ENCODE assay signal across 18 mouse cellular contexts in genomic region chr19:44544372-44544771, GRCm38 (mm10). TPM values are rescaled to one million over a fixed set of nuclear protein-coding genes. Genes with fewer than 3 reads are reported as not detected.
DNase-seq lines count a peak whose midpoint lies in the region; ATAC-seq lines count a peak whose summit lies in the region.
"Had no signal": no experiment of that assay in that cellular context is flagged by ENCODE, and none has a peak within 500 bp of the region (broad histone marks: within the 10 kb centered on the region; RNA-seq: fewer than 3 reads in every experiment).

No protein-coding gene starts in this region.

- H3K4me3 ChIP-seq in heart, embryonic 11.5 days (ENCODE audit: low read depth, low read length): no peak overlapping the region
- H3K4me3 ChIP-seq in liver, embryonic 11.5 days (ENCODE audit: low read depth, low read length): no peak overlapping the region
- H3K4me3 ChIP-seq in limb, embryonic 13.5 days: no peak overlapping the region
- no peak overlapping the region for H3K4me3 ChIP-seq in neural tube, embryonic 15.5 days (replicated peaks)

- H3K27ac ChIP-seq in heart, embryonic 11.5 days (ENCODE audit: low read depth, low read length): no peak overlapping the region
- H3K27ac ChIP-seq in liver, embryonic 11.5 days (ENCODE audit: low read depth, low read length): no peak overlapping the region
- H3K27ac ChIP-seq in limb, embryonic 13.5 days: no peak overlapping the region
- no peak overlapping the region for H3K27ac ChIP-seq in neural tube, embryonic 15.5 days (replicated peaks)

- no peak for DNase-seq in heart, postnatal 14 days
- DNase-seq in liver, embryonic 11.5 days (ENCODE audit: low spot score): no peak
- no peak for DNase-seq in liver
- no peak for DNase-seq in testis, postnatal 14 days (ENCODE audit: low spot score)

- no peak for ATAC-seq in heart, embryonic 11.5 days (replicated peaks; ENCODE audit: insufficient number of reproducible peaks, low FRiP score, low TSS enrichment)
- no peak for ATAC-seq in liver, embryonic 11.5 days (replicated peaks; ENCODE audit: low FRiP score)
- no peak for ATAC-seq in limb, embryonic 13.5 days (ENCODE audit: low FRiP score, low read depth)
- ATAC-seq in neural tube, embryonic 15.5 days (ENCODE audit: low FRiP score): no peak

- no peaks in the 10 kb centered on the region; the same call in 1 of the 2 replicates for H3K4me1 ChIP-seq in heart, embryonic 11.5 days (ENCODE audit: control insufficient read depth, insufficient read depth, low read length)
- H3K4me1 ChIP-seq in liver, embryonic 11.5 days (replicated peaks; ENCODE audit: control insufficient read depth, insufficient read depth, low read length): peaks cover 9% of the 10 kb centered on the region
- H3K4me1 ChIP-seq in limb, embryonic 13.5 days: peaks cover 8% of the 10 kb centered on the region
- H3K4me1 ChIP-seq in neural tube, embryonic 15.5 days: peaks cover 11% of the 10 kb centered on the region

- H3K27me3 ChIP-seq in heart, embryonic 11.5 days (ENCODE audit: control insufficient read depth, insufficient read depth, low read length): 0 out of 2 replicates have a peak, but pooled peaks cover 3% of the 10 kb centered on the region
- no peaks in the 10 kb centered on the region; the same call in 1 of the 2 replicates for H3K27me3 ChIP-seq in liver, embryonic 11.5 days (replicated peaks; ENCODE audit: control insufficient read depth, insufficient read depth, low read length)
- peaks cover 34% of the 10 kb centered on the region for H3K27me3 ChIP-seq in limb, embryonic 13.5 days
- 0 out of 2 replicates have a peak, but pooled peaks cover 4% of the 10 kb centered on the region for H3K27me3 ChIP-seq in neural tube, embryonic 15.5 days (replicated peaks)

- peaks cover 11% of the 10 kb centered on the region for H3K36me3 ChIP-seq in heart, embryonic 11.5 days (ENCODE audit: control insufficient read depth, insufficient read depth, low read length)
- H3K36me3 ChIP-seq in liver, embryonic 11.5 days (ENCODE audit: control insufficient read depth, insufficient read depth, low read length): peaks cover 9% of the 10 kb centered on the region; the same call in 1 of the 2 replicates
- H3K36me3 ChIP-seq in limb, embryonic 13.5 days: peaks cover 16% of the 10 kb centered on the region
- H3K36me3 ChIP-seq in neural tube, embryonic 15.5 days: peaks cover 16% of the 10 kb centered on the region

- 55% methylated on average over 10 of the region's 10 CpGs for WGBS in heart, embryonic 11.5 days (ENCODE audit: insufficient replicate concordance)
- WGBS in liver, embryonic 11.5 days: 65% methylated on average over 10 of the region's 10 CpGs
- WGBS in limb, embryonic 13.5 days: 63% methylated on average over 10 of the region's 10 CpGs
- WGBS in neural tube, embryonic 15.5 days: 60% methylated on average over 10 of the region's 10 CpGs

- peaks cover 5% of the 10 kb centered on the region; the same call in 1 of the 2 replicates for H3K9me3 ChIP-seq in heart, embryonic 11.5 days (replicated peaks; ENCODE audit: control insufficient read depth, low read length)
- peaks cover 5% of the 10 kb centered on the region; the same call in 1 of the 2 replicates for H3K9me3 ChIP-seq in liver, embryonic 11.5 days (ENCODE audit: control insufficient read depth, low read length)
- peaks cover 10% of the 10 kb centered on the region; the same call in 1 of the 2 replicates for H3K9me3 ChIP-seq in limb, embryonic 13.5 days
- H3K9me3 ChIP-seq in neural tube, embryonic 15.5 days (replicated peaks): 0 out of 2 replicates have a peak, but pooled peaks cover 4% of the 10 kb centered on the region

- intact Hi-C loops in heart, postnatal 14 days (cut with DNase I): loop anchor here (5.0 kb wide), 2 partner anchors 122 to 172 kb away; no protein-coding TSS in a partner anchor

- peak overlapping the region; percentile 86 for H3K4me2 ChIP-seq in heart, embryonic 11.5 days
- H3K4me2 ChIP-seq in liver, embryonic 11.5 days: peak overlapping the region; percentile 99
- peak overlapping the region; percentile 84 for H3K4me2 ChIP-seq in limb, embryonic 13.5 days (replicated peaks)
- H3K4me2 ChIP-seq in neural tube, embryonic 15.5 days: peak overlapping the region; percentile 74; the same call in 1 of the 2 replicates

- no peak overlapping the region for H3K9ac ChIP-seq in heart, embryonic 11.5 days (ENCODE audit: low read depth, low read length)
- H3K9ac ChIP-seq in liver, embryonic 11.5 days (ENCODE audit: low read depth, low read length): no peak overlapping the region
- no peak overlapping the region for H3K9ac ChIP-seq in limb, embryonic 13.5 days
- H3K9ac ChIP-seq in neural tube, embryonic 15.5 days (replicated peaks): no peak overlapping the region

RNA-seq across cellular contexts. Expression of gene Sec31b, which starts 1.3 kb away (rescaled TPM):
- polyA plus RNA-seq in heart, embryonic 11.5 days (2014; fragmentation: Nextera tagmentation; extraction: Ambion mirVana): 1.1 and 1.2 TPM in 2 replicates
- 1 to 10 TPM; 4.7 to 5.2 TPM for total RNA-seq in heart, postnatal 14 days (2021)
- 0.55 and 0.58 TPM in 2 replicates for polyA plus RNA-seq in liver, embryonic 11.5 days (2014; fragmentation: Nextera tagmentation; extraction: Ambion mirVana)
- 0.34 and 0.41 TPM in 2 replicates for polyA plus RNA-seq in limb, embryonic 13.5 days (2015; fragmentation: Nextera tagmentation; extraction: Ambion mirVana)
- 0.41 and 0.69 TPM in 2 replicates for polyA plus RNA-seq in neural tube, embryonic 15.5 days (2015; fragmentation: Nextera tagmentation; extraction: Ambion mirVana)
- polyA plus RNA-seq: erythroblast, embryonic 14.5 days had no signal

RNA-seq across cellular contexts. Expression of gene Gm20538, which starts 8.3 kb away (rescaled TPM):
- polyA plus RNA-seq in heart, embryonic 11.5 days (2014; fragmentation: Nextera tagmentation; extraction: Ambion mirVana): not detected in 2 replicates
- not detected for total RNA-seq in heart, postnatal 14 days (2021)
- not detected in 2 replicates for polyA plus RNA-seq in liver, embryonic 11.5 days (2014; fragmentation: Nextera tagmentation; extraction: Ambion mirVana)
- polyA plus RNA-seq in limb, embryonic 13.5 days (2015; fragmentation: Nextera tagmentation; extraction: Ambion mirVana): not detected in 2 replicates
- not detected in 2 replicates for polyA plus RNA-seq in neural tube, embryonic 15.5 days (2015; fragmentation: Nextera tagmentation; extraction: Ambion mirVana)
- total RNA-seq: adrenal gland, adult 2 months; ES-E14; gastrocnemius, postnatal 4 days; layer of hippocampus, postnatal 25 days; left cerebral cortex, postnatal 36 days had no signal
- polyA plus RNA-seq: adrenal gland, adult 2 months; brain, embryonic 14.5 days; C2C12; erythroblast, embryonic 14.5 days; frontal cortex, adult 2 months; midbrain, embryonic 11.5 days had no signal

RNA-seq across cellular contexts. Expression of gene Ndufb8, which starts 10.9 kb away (rescaled TPM):
- polyA plus RNA-seq in heart, embryonic 11.5 days (2014; fragmentation: Nextera tagmentation; extraction: Ambion mirVana): 826 and 917 TPM in 2 replicates
- total RNA-seq in heart, postnatal 14 days (2021): 1,000 to 10,000 TPM; 1,711 to 1,762 TPM
- polyA plus RNA-seq in liver, embryonic 11.5 days (2014; fragmentation: Nextera tagmentation; extraction: Ambion mirVana): 488 and 497 TPM in 2 replicates
- polyA plus RNA-seq in limb, embryonic 13.5 days (2015; fragmentation: Nextera tagmentation; extraction: Ambion mirVana): 497 and 524 TPM in 2 replicates
- 714 and 813 TPM in 2 replicates for polyA plus RNA-seq in neural tube, embryonic 15.5 days (2015; fragmentation: Nextera tagmentation; extraction: Ambion mirVana)

RNA-seq across cellular contexts. Expression of gene Hif1an, which starts 18.3 kb away (rescaled TPM):
- polyA plus RNA-seq in heart, embryonic 11.5 days (2014; fragmentation: Nextera tagmentation; extraction: Ambion mirVana): 24.6 and 25.5 TPM in 2 replicates
- 10 to 100 TPM; 51.8 to 53.5 TPM for total RNA-seq in heart, postnatal 14 days (2021)
- 19.7 and 22.4 TPM in 2 replicates for polyA plus RNA-seq in liver, embryonic 11.5 days (2014; fragmentation: Nextera tagmentation; extraction: Ambion mirVana)
- polyA plus RNA-seq in limb, embryonic 13.5 days (2015; fragmentation: Nextera tagmentation; extraction: Ambion mirVana): 39.6 and 40.1 TPM in 2 replicates
- polyA plus RNA-seq in neural tube, embryonic 15.5 days (2015; fragmentation: Nextera tagmentation; extraction: Ambion mirVana): 25.0 TPM in 2 replicates

RNA-seq across cellular contexts. Expression of gene Wnt8b, which starts 51.1 kb away (rescaled TPM):
- not detected in 2 replicates for polyA plus RNA-seq in heart, embryonic 11.5 days (2014; fragmentation: Nextera tagmentation; extraction: Ambion mirVana)
- total RNA-seq in heart, postnatal 14 days (2021): not detected
- not detected in 2 replicates for polyA plus RNA-seq in liver, embryonic 11.5 days (2014; fragmentation: Nextera tagmentation; extraction: Ambion mirVana)
- 0.05 and 0.29 TPM in 2 replicates for polyA plus RNA-seq in limb, embryonic 13.5 days (2015; fragmentation: Nextera tagmentation; extraction: Ambion mirVana)
- polyA plus RNA-seq in neural tube, embryonic 15.5 days (2015; fragmentation: Nextera tagmentation; extraction: Ambion mirVana): 0.05 and 0.14 TPM in 2 replicates
- total RNA-seq: gastrocnemius, postnatal 4 days; left cerebral cortex, postnatal 36 days had no signal
- polyA plus RNA-seq: C2C12; erythroblast, embryonic 14.5 days; frontal cortex, adult 2 months; stomach, embryonic 16.5 days had no signal
